In the genomic region with DNA sequence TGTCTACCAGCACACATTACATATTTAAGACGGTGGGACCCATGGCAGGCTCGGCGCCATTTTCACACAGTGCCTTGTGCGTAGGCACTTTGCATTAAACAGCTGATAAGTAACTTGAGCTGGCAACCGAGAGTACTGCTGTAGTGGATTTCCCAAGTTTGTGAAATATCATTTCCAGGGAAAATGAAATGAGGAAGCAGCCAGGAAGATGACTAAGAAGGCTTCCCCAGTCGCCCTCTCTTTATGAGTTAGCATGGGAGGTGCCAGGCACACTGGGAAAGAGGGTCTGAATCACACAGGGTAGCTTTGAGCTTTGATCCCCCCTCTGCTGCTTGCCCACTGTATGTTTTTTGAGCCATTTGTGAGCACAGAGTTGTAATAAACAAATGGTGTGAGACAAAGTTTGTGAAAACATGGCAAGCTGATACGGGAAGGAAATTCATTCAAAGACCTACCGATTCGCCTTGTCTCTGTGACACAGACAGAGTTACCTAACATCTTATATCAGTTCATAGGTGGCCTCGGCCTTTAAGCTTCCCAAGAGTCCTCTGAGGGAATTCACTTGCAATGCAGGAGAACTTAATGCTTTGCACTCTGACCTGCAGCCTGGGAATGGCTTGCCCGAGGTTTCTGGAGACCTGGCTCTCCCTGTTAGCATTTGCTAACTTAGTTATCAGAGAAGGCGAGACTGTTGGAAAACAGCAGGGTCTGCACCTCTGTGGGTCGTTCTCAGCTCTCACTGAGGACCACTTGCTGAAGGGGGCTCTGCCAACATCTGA, we compare ENCODE assay signal across 13 mouse cellular contexts.
DNase-seq lines count a peak whose midpoint lies in the region; ATAC-seq and TF ChIP-seq lines count a peak whose summit lies in the region.
"Had no signal": no experiment of that assay in that cellular context is flagged by ENCODE, and none has a peak within 500 bp of the region (broad histone marks: within the 10 kb centered on the region; RNA-seq: fewer than 3 reads in every experiment).

No protein-coding gene starts in this region.

- peak overlapping the region; percentile 46 for H3K27ac ChIP-seq in heart, embryonic 13.5 days (replicated peaks)
- no peak overlapping the region for H3K27ac ChIP-seq in lung, postnatal 0 days (ENCODE audit: low read length)
- peak overlapping the region; percentile 17; the same call in 1 of the 2 replicates for H3K27ac ChIP-seq in embryonic fibroblast, embryonic 13.5 days (ENCODE audit: insufficient read depth, low read length)
- H3K27ac ChIP-seq: left cerebral cortex, adult 2 months; liver, embryonic 15.5 days had no signal

- H3K9me3 ChIP-seq in heart, embryonic 13.5 days = no peaks in the 10 kb centered on the region
- no peaks in the 10 kb centered on the region for H3K9me3 ChIP-seq in lung, postnatal 0 days (ENCODE audit: low read length)
- H3K9me3 ChIP-seq: liver, embryonic 15.5 days; neural tube, embryonic 13.5 days had no signal

- H3K4me2 ChIP-seq in heart, embryonic 13.5 days = no peak overlapping the region
- H3K4me2 ChIP-seq in lung, postnatal 0 days (replicated peaks; ENCODE audit: low read depth, low read length) = no peak overlapping the region
- H3K4me2 ChIP-seq: liver, embryonic 15.5 days; midbrain, embryonic 11.5 days; neural tube, embryonic 13.5 days had no signal

- peaks cover 78% of the 10 kb centered on the region for H3K4me1 ChIP-seq in heart, embryonic 13.5 days
- peaks cover 15% of the 10 kb centered on the region for H3K4me1 ChIP-seq in lung, postnatal 0 days (ENCODE audit: insufficient read depth, low read depth, low read length)
- H3K4me1 ChIP-seq in embryonic fibroblast, embryonic 13.5 days (ENCODE audit: control insufficient read depth, insufficient read depth, low read length) = peaks cover 15% of the 10 kb centered on the region

- no peak overlapping the region for H3K4me3 ChIP-seq in heart, embryonic 13.5 days
- no peak overlapping the region for H3K4me3 ChIP-seq in lung, postnatal 0 days (ENCODE audit: low read depth, low read length)
- H3K4me3 ChIP-seq in embryonic fibroblast, embryonic 13.5 days (ENCODE audit: insufficient read depth, low read length) = no peak overlapping the region
- H3K4me3 ChIP-seq: left cerebral cortex, adult 2 months; liver, embryonic 15.5 days; neural tube, embryonic 13.5 days had no signal

- H3K27me3 ChIP-seq in heart, embryonic 13.5 days (replicated peaks) = no peaks in the 10 kb centered on the region
- no peaks in the 10 kb centered on the region for H3K27me3 ChIP-seq in lung, postnatal 0 days (replicated peaks; ENCODE audit: insufficient read depth, low read length)
- H3K27me3 ChIP-seq: neural tube, embryonic 13.5 days had no signal

- ATAC-seq in heart, embryonic 13.5 days (ENCODE audit: extremely low read depth, insufficient number of reproducible peaks, low FRiP score, low TSS enrichment) = no peak
- ATAC-seq in lung, postnatal 0 days = no peak; the same call in 1 of the 2 replicates
- ATAC-seq in megakaryocyte progenitor cell, adult 5-6 weeks (replicated peaks; ENCODE audit: poor library complexity) = peak; percentile 59

- peaks cover 17% of the 10 kb centered on the region for H3K36me3 ChIP-seq in heart, embryonic 13.5 days
- H3K36me3 ChIP-seq in lung, postnatal 0 days (ENCODE audit: insufficient read depth, low read length) = no peaks in the 10 kb centered on the region
- H3K36me3 ChIP-seq: neural tube, embryonic 13.5 days had no signal

- TF ChIP-seq POLR2A in embryonic fibroblast, embryonic 13.5 days (IDR thresholded peaks at IDR 0.05; ENCODE audit: low read depth, low read length) = no peak

- WGBS in heart, embryonic 13.5 days = 53% methylated on average over 13 of the region's 13 CpGs
- WGBS in lung, postnatal 0 days = 53% methylated on average over 13 of the region's 13 CpGs

- peak; percentile 6; the same call in 1 of the 2 replicates for TF ChIP-seq EP300 in lung, postnatal 0 days (IDR thresholded peaks at IDR 0.05)

- H3K9ac ChIP-seq in heart, embryonic 13.5 days = peak overlapping the region; percentile 6; the same call in 1 of the 2 replicates
- no peak overlapping the region for H3K9ac ChIP-seq in lung, postnatal 0 days (replicated peaks; ENCODE audit: low read depth)
- H3K9ac ChIP-seq: liver, embryonic 15.5 days; neural tube, embryonic 13.5 days had no signal

- no peak for DNase-seq in heart, adult 18-20 months
- peak; percentile 67 for DNase-seq in lung, postnatal 0 days (ENCODE audit: low spot score)
- DNase-seq in lung, adult 18-20 months = no peak
- DNase-seq in adrenal gland, postnatal 14 days = no peak
- DNase-seq: kidney, postnatal 14 days; right cerebral cortex, postnatal 25 days had no signal

- no peak for TF ChIP-seq CTCF in lung, postnatal 0 days (IDR thresholded peaks at IDR 0.05)
- TF ChIP-seq CTCF in embryonic fibroblast, embryonic 13.5 days (IDR thresholded peaks at IDR 0.05; ENCODE audit: borderline replicate concordance, insufficient read depth, low read length) = no peak
